In genomic region chr1:120121930-120122530, GRCm38 (mm10) we compare ENCODE assay signal across 8 mouse cellular contexts. TPM values are rescaled to one million over a fixed set of nuclear protein-coding genes. Genes with fewer than 3 reads are reported as not detected.
A peak's percentile ranks its signal among the peaks of the same experiment; 100 is the strongest.
DNase-seq lines count a peak whose midpoint lies in the region; ATAC-seq and TF ChIP-seq lines count a peak whose summit lies in the region.

No protein-coding gene starts in this region.

- in situ Hi-C loops in ES-E14 (cut with MboI; ENCODE audit: low sequenced_read_pairs in 2 of 2, unreplicated experiment in 2 of 2) = no loop called here

- peak overlapping the region; percentile 83 for H3K4me2 ChIP-seq in heart, embryonic 13.5 days

- H3K4me3 ChIP-seq in heart, embryonic 13.5 days = peak overlapping the region; percentile 67
- H3K4me3 ChIP-seq in ES-E14 (ENCODE audit: insufficient read depth in 1 of 2, low read depth in 1 of 2, low read length in 2 of 2, poor library complexity in 1 of 2, severe bottlenecking in 1 of 2) = peak overlapping the region; percentile 68 to 82
- peak overlapping the region; percentile 63 for H3K4me3 ChIP-seq in hindbrain, embryonic 10.5 days

- peak overlapping the region; percentile 94 for H3K27ac ChIP-seq in heart, embryonic 13.5 days (replicated peaks)
- H3K27ac ChIP-seq in ES-E14 (ENCODE audit: insufficient read depth, low read depth, low read length, poor library complexity, severe bottlenecking) = no peak overlapping the region
- peak overlapping the region; percentile 91 for H3K27ac ChIP-seq in hindbrain, embryonic 10.5 days

- H3K4me1 ChIP-seq in heart, embryonic 13.5 days = peaks cover 53% of the 10 kb centered on the region
- peaks cover 5 to 9% of the 10 kb centered on the region in 2 experiments; a peak in 2 of 4 replicates for H3K4me1 ChIP-seq in ES-E14 (ENCODE audit: control insufficient read depth in 2 of 2, insufficient read depth in 2 of 2, low read length in 2 of 2, poor library complexity in 1 of 2)
- H3K4me1 ChIP-seq in hindbrain, embryonic 10.5 days (replicated peaks) = peaks cover 32% of the 10 kb centered on the region

- intact Hi-C loops in heart, postnatal 25 days (cut with DNase I) = loop anchor here (5.0 kb wide), 1 partner anchor 1805 kb away; no protein-coding TSS in a partner anchor

- no peaks in the 10 kb centered on the region for H3K27me3 ChIP-seq in heart, embryonic 13.5 days (replicated peaks)
- H3K27me3 ChIP-seq in hindbrain, embryonic 10.5 days (ENCODE audit: insufficient read depth, poor library complexity, severe bottlenecking) = no peaks in the 10 kb centered on the region

- WGBS in heart, embryonic 13.5 days = 87% methylated on average over 9 of the region's 9 CpGs
- 89% methylated on average over 9 of the region's 9 CpGs for WGBS in hindbrain, embryonic 10.5 days

- ATAC-seq in heart, embryonic 13.5 days (ENCODE audit: extremely low read depth, insufficient number of reproducible peaks, low FRiP score, low TSS enrichment) = no peak
- ATAC-seq in megakaryocyte progenitor cell, adult 5-6 weeks (replicated peaks; ENCODE audit: poor library complexity) = 0 out of 2 replicates have a peak, but pooled peaks have one; percentile 4
- ATAC-seq in monocyte, adult 5-6 weeks (replicated peaks; ENCODE audit: insufficient number of reproducible peaks, low FRiP score, low TSS enrichment, poor library complexity, severe bottlenecking) = no peak

- H3K36me3 ChIP-seq in heart, embryonic 13.5 days = peaks cover 26% of the 10 kb centered on the region
- no peaks in the 10 kb centered on the region; the same call in 1 of the 2 replicates for H3K36me3 ChIP-seq in ES-E14 (ENCODE audit: control insufficient read depth, insufficient read depth, low read length, poor library complexity, severe bottlenecking)
- peaks cover 23% of the 10 kb centered on the region for H3K36me3 ChIP-seq in hindbrain, embryonic 10.5 days

- peak overlapping the region; percentile 80 for H3K9ac ChIP-seq in heart, embryonic 13.5 days
- peak overlapping the region; percentile 79; the same call in 1 of the 2 replicates for H3K9ac ChIP-seq in ES-E14 (ENCODE audit: insufficient read depth, low read depth, low read length, poor library complexity, severe bottlenecking)

- no peak for DNase-seq in heart, postnatal 25 days (ENCODE audit: low spot score)
- no peak for DNase-seq in ES-E14 (ENCODE audit: low read depth, low spot score)
- no peak for DNase-seq in hindbrain, embryonic 10.5 days (ENCODE audit: low spot score)
- no peak for DNase-seq in frontal cortex, postnatal 36 days (ENCODE audit: low spot score in 2 of 2)
- no peak for DNase-seq in frontal cortex, postnatal 10 days (ENCODE audit: low spot score in 2 of 2)

- no peaks in the 10 kb centered on the region for H3K9me3 ChIP-seq in heart, embryonic 13.5 days
- H3K9me3 ChIP-seq in ES-E14 (ENCODE audit: control insufficient read depth, insufficient read depth, low read depth, low read length) = no peaks in the 10 kb centered on the region
- H3K9me3 ChIP-seq in hindbrain, embryonic 10.5 days = no peaks in the 10 kb centered on the region

TF ChIP-seq in ES-E14, 5 proteins besides CTCF, POLR2A, EP300 and RAD21:
- TF ChIP-seq HCFC1 (IDR thresholded peaks at IDR 0.05; ENCODE audit: borderline replicate concordance, insufficient read depth, low read length) (no peak), ZC3H11A (IDR thresholded peaks at IDR 0.05; ENCODE audit: borderline replicate concordance, low read depth, low read length) (no peak), MAFK (IDR thresholded peaks at IDR 0.05; ENCODE audit: insufficient read depth, low read depth, low read length) (no peak), ZNF384 (IDR thresholded peaks at IDR 0.05; ENCODE audit: low read depth, low read length) (peak; percentile 78), CHD2 (IDR thresholded peaks at IDR 0.05; ENCODE audit: low read depth, low read length) (no peak)

RNA-seq across cellular contexts. Expression of gene 3110009E18Rik, which starts 1.0 kb away (rescaled TPM):
- 11.7 and 12.0 TPM in 2 replicates for polyA plus RNA-seq in heart, embryonic 13.5 days (2015; fragmentation: Nextera tagmentation; extraction: Ambion mirVana)
- total RNA-seq in heart, postnatal 25 days (2021) = 1 to 10 TPM; 4.1 to 4.7 TPM
- 5.3 and 8.3 TPM in 2 replicates for total RNA-seq in ES-E14 (2012; rRNA removed)
- polyA plus RNA-seq in hindbrain, embryonic 10.5 days (2016; fragmentation: Nextera tagmentation; extraction: Ambion mirVana) = 22.6 and 26.0 TPM in 2 replicates
- 12.3 and 13.0 TPM in 2 replicates for total RNA-seq in megakaryocyte progenitor cell, adult 5-6 weeks (2015)
- total RNA-seq in megakaryocyte progenitor cell, adult 5-6 weeks (2017) = 2.4 and 11.5 TPM in 2 replicates
- total RNA-seq in monocyte, adult 5-6 weeks (2017) = 3.0 to 10.3 TPM (median 8.4 TPM) in 3 replicates

RNA-seq across cellular contexts. Expression of gene Dbi, which starts 1.2 kb away (rescaled TPM):
- polyA plus RNA-seq in heart, embryonic 13.5 days (2015; fragmentation: Nextera tagmentation; extraction: Ambion mirVana) = 621 and 734 TPM in 2 replicates
- 100 to 1,000 TPM; 246 to 290 TPM for total RNA-seq in heart, postnatal 25 days (2021)
- 210 and 259 TPM in 2 replicates for total RNA-seq in ES-E14 (2012; rRNA removed)
- 764 and 766 TPM in 2 replicates for polyA plus RNA-seq in hindbrain, embryonic 10.5 days (2016; fragmentation: Nextera tagmentation; extraction: Ambion mirVana)
- 344 and 366 TPM in 2 replicates for total RNA-seq in megakaryocyte progenitor cell, adult 5-6 weeks (2015)
- total RNA-seq in megakaryocyte progenitor cell, adult 5-6 weeks (2017) = 314 and 346 TPM in 2 replicates
- 183 to 239 TPM (median 190 TPM) in 3 replicates for total RNA-seq in monocyte, adult 5-6 weeks (2017)

RNA-seq across cellular contexts. Expression of gene Tmem37, which starts 48.2 kb away (rescaled TPM):
- polyA plus RNA-seq in heart, embryonic 13.5 days (2015; fragmentation: Nextera tagmentation; extraction: Ambion mirVana) = 14.7 and 16.6 TPM in 2 replicates
- 1 to 10 TPM; 5.1 to 6.9 TPM for total RNA-seq in heart, postnatal 25 days (2021)
- total RNA-seq in ES-E14 (2012; rRNA removed) = 15.1 and 26.7 TPM in 2 replicates
- 10.0 and 10.4 TPM in 2 replicates for polyA plus RNA-seq in hindbrain, embryonic 10.5 days (2016; fragmentation: Nextera tagmentation; extraction: Ambion mirVana)
- total RNA-seq in megakaryocyte progenitor cell, adult 5-6 weeks (2015) = 0.12 TPM in 1 of 2 replicates, not detected in the other
- 0.46 TPM in 1 of 2 replicates, not detected in the other for total RNA-seq in megakaryocyte progenitor cell, adult 5-6 weeks (2017)
- 3.2 to 9.4 TPM (median 8.2 TPM) in 3 replicates for total RNA-seq in monocyte, adult 5-6 weeks (2017)
